Mouse (Mus musculus) forelimb bud, embryonic 11.5 days (tissue): ENCODE measurements around the gene Abi3.

Experiments
- DNase-seq: peaks from one replicate; pipeline ENCODE4 v3.0.0-alpha.2; 2012; ENCODE audit warnings: low read depth, low spot score

Abi3 gene

GRCm38 (mm10) chr11:95826317-95827167 lies 15.7 kb downstream of the Abi3 start:
- no peak for DNase-seq

- no peak for DNase-seq
These were observed 16.7 kb downstream of the Abi3 start for GRCm38 (mm10) chr11:95825625-95826024.

- no peak for DNase-seq
These were observed 17.4 kb downstream of the Abi3 start for GRCm38 (mm10) chr11:95824877-95825243.

- peak; percentile 90 for DNase-seq
These were observed 18.0 kb downstream of the Abi3 start, which contains the start of gene Phospho1 for GRCm38 (mm10) chr11:95824071-95824876. Phospho1 (plus strand) TSS chr11:95824499.

- no peak for DNase-seq
These were observed 19.8 kb downstream of the Abi3 start for GRCm38 (mm10) chr11:95822437-95822836.

GRCm38 (mm10) chr11:95821511-95821910 lies 20.8 kb downstream of the Abi3 start:
- DNase-seq = no peak

GRCm38 (mm10) chr11:95819138-95819537 lies 23.1 kb downstream of the Abi3 start:
- DNase-seq = no peak

GRCm38 (mm10) chr11:95815412-95815811 lies 26.9 kb downstream of the Abi3 start:
- no peak for DNase-seq

GRCm38 (mm10) chr11:95814857-95815256 lies 27.4 kb downstream of the Abi3 start:
- no peak for DNase-seq

GRCm38 (mm10) chr11:95814101-95814500 lies 28.2 kb downstream of the Abi3 start:
- DNase-seq = no peak

- DNase-seq = no peak
These were observed 30.1 kb downstream of the Abi3 start for GRCm38 (mm10) chr11:95812224-95812623.

GRCm38 (mm10) chr11:95811741-95812140 lies 30.5 kb downstream of the Abi3 start:
- DNase-seq = no peak

- no peak for DNase-seq
These were observed 31.4 kb downstream of the Abi3 start for GRCm38 (mm10) chr11:95810828-95811227.

GRCm38 (mm10) chr11:95809603-95810002 lies 32.7 kb downstream of the Abi3 start:
- no peak for DNase-seq

- DNase-seq = no peak
These were observed 33.7 kb downstream of the Abi3 start for GRCm38 (mm10) chr11:95808448-95809011.

- DNase-seq = no peak
These were observed 34.4 kb downstream of the Abi3 start for GRCm38 (mm10) chr11:95807884-95808283.

GRCm38 (mm10) chr11:95805527-95805926 lies 36.7 kb downstream of the Abi3 start:
- no peak for DNase-seq

GRCm38 (mm10) chr11:95805010-95805409 lies 37.3 kb downstream of the Abi3 start:
- no peak for DNase-seq

- DNase-seq = no peak
These were observed 46.7 kb downstream of the Abi3 start for GRCm38 (mm10) chr11:95795582-95795981.

GRCm38 (mm10) chr11:95794201-95794600 lies 48.1 kb downstream of the Abi3 start:
- no peak for DNase-seq

- no peak for DNase-seq
These were observed 49.2 kb downstream of the Abi3 start for GRCm38 (mm10) chr11:95792950-95793509.

- DNase-seq = no peak
These were observed 50.5 kb downstream of the Abi3 start for GRCm38 (mm10) chr11:95791787-95792186.
